8 mouse cellular contexts compared by ENCODE assay signal in the genomic region with DNA sequence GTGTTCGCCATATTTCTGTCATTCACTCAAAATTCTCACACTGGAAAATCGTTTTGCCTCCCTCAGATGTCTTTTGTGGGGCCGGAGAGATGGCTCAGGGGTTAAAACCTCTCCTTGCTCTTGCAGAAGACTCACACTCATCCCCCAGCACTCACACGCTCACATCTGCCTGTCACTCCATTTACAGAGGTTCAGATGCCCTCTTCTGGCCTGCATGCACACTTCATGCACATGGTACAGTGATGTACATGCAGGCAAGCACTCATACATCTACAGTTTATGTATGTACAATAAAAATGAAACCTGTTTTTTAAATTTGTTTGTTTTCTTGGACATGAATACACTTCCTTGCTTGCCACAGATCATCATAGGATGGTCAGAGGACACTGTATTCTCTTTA. TPM values are rescaled to one million over a fixed set of nuclear protein-coding genes. Genes with fewer than 3 reads are reported as not detected.
DNase-seq lines count a peak whose midpoint lies in the region; ATAC-seq lines count a peak whose summit lies in the region.
"Had no signal": no experiment of that assay in that cellular context is flagged by ENCODE, and none has a peak within 500 bp of the region (broad histone marks: within the 10 kb centered on the region; RNA-seq: fewer than 3 reads in every experiment).

No protein-coding gene starts in this region.

- no peak overlapping the region for H3K4me2 ChIP-seq in embryonic facial prominence, embryonic 14.5 days (ENCODE audit: low read depth, low read length)

- H3K9me3 ChIP-seq in embryonic facial prominence, embryonic 14.5 days (ENCODE audit: control insufficient read depth, low read length), result no peaks in the 10 kb centered on the region

- DNase-seq in layer of hippocampus, postnatal 10 days (ENCODE audit: low spot score in 2 of 2), result peak; percentile 12 to 30
- DNase-seq in layer of hippocampus, adult 9-11 months, result no peak
- DNase-seq in NIH3T3 (ENCODE audit: low read depth), result peak; percentile 87
- DNase-seq in embryonic facial prominence, embryonic 14.5 days (ENCODE audit: low spot score), result peak; percentile 48
- peak; percentile 65 for DNase-seq in retina, embryonic 14.5 days (ENCODE audit: low spot score)
- no peak for DNase-seq in urinary bladder, postnatal 25 days (ENCODE audit: low spot score)
- no peak for DNase-seq in spleen, postnatal 10 days (ENCODE audit: low spot score in 2 of 2)

- 51% methylated on average over 4 of the region's 4 CpGs for WGBS in embryonic facial prominence, embryonic 14.5 days

- H3K36me3 ChIP-seq in embryonic facial prominence, embryonic 14.5 days (ENCODE audit: control insufficient read depth, insufficient read depth, low read length), result no peaks in the 10 kb centered on the region

- no peak overlapping the region for H3K27ac ChIP-seq in embryonic facial prominence, embryonic 14.5 days (replicated peaks; ENCODE audit: low read depth, low read length)

- peak; percentile 63; the same call in 1 of the 2 replicates for ATAC-seq in embryonic facial prominence, embryonic 14.5 days (ENCODE audit: low read depth)

- H3K4me3 ChIP-seq in embryonic facial prominence, embryonic 14.5 days (ENCODE audit: low read depth, low read length), result no peak overlapping the region

- H3K27me3 ChIP-seq in embryonic facial prominence, embryonic 14.5 days (replicated peaks; ENCODE audit: control insufficient read depth, insufficient read depth, low read length), result no peaks in the 10 kb centered on the region

- no peak overlapping the region for H3K9ac ChIP-seq in embryonic facial prominence, embryonic 14.5 days (ENCODE audit: low read depth, low read length)

- H3K4me1 ChIP-seq in embryonic facial prominence, embryonic 14.5 days (ENCODE audit: control insufficient read depth, insufficient read depth, low read length), result no peaks in the 10 kb centered on the region

RNA-seq across cellular contexts. Expression of gene Gys2, which starts 3.3 kb away (rescaled TPM):
- not detected for total RNA-seq in layer of hippocampus, postnatal 10 days (2021)
- polyA plus RNA-seq in embryonic facial prominence, embryonic 14.5 days (2014; fragmentation: Nextera tagmentation; extraction: Ambion mirVana), result not detected in 2 replicates
- polyA plus RNA-seq: limb, embryonic 11.5 days had no signal

RNA-seq across cellular contexts. Expression of gene Ldhb, which starts 38.2 kb away (rescaled TPM):
- 100 to 1,000 TPM; 323 to 334 TPM for total RNA-seq in layer of hippocampus, postnatal 10 days (2021)
- polyA plus RNA-seq in embryonic facial prominence, embryonic 14.5 days (2014; fragmentation: Nextera tagmentation; extraction: Ambion mirVana), result 218 and 247 TPM in 2 replicates

RNA-seq across cellular contexts. Expression of gene Spx, which starts 56.4 kb away (rescaled TPM):
- total RNA-seq in layer of hippocampus, postnatal 10 days (2021), result 1 to 10 TPM; 1.8 to 1.9 TPM
- 1.1 TPM in 2 replicates for polyA plus RNA-seq in embryonic facial prominence, embryonic 14.5 days (2014; fragmentation: Nextera tagmentation; extraction: Ambion mirVana)

Comparison
In these comparisons a context has a peak if more than half of its experiments do, and no peak if none do; other contexts are left out.
1. DNase-seq: peak in layer of hippocampus, postnatal 10 days (2 of 2), NIH3T3 (single experiment), embryonic facial prominence, embryonic 14.5 days (single experiment) and retina, embryonic 14.5 days (single experiment); none in layer of hippocampus, adult 9-11 months (single experiment), urinary bladder, postnatal 25 days (single experiment) and spleen, postnatal 10 days (0 of 2).